Mouse (Mus musculus): ENCODE measurements around the gene Ttbk2.

DNA sequence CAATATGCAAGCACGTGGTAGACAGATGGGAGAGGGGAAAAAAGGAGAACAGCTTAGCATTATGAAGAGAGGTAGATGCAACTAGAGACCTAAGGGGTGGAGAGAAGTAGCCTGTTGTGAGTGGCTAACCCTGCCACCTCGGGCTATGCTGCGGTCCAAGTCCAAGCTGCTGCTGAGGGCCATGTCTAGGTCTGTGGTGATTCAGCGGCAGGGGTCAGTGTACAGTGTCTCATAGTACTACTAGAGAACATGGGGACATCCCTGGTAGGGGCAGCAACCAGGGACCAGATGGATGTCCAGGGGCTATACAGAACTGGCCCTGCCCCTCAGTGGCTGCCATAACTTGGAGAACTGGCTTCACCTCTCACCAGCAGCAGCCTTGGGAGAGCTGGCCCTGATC lies 15.2 kb downstream of the Ttbk2 start:
- TF ChIP-seq CTCF (IDR thresholded peaks at IDR 0.05; ENCODE audit: low read depth) = no peak
- no peak for TF ChIP-seq EP300 (optimal IDR thresholded peaks at IDR 0.05)
